Mouse (Mus musculus) CH12.LX (cell line): ENCODE data around the gene Mark4. TPM values are rescaled to one million over a fixed set of nuclear protein-coding genes. Genes with fewer than 3 reads are reported as not detected.

Experiments
- DNase-seq: peaks from one replicate; pipeline ENCODE4 v3.0.0-alpha.2; 2013; ENCODE audit errors: extremely low read depth
- H3K27ac ChIP-seq: 2 replicates; pipeline ENCODE4 v1.5.1; 2012; ENCODE audit warnings: low read depth, mild to moderate bottlenecking, control low read depth, moderate library complexity; ENCODE audit not compliant: insufficient read depth
- H3K27me3 ChIP-seq: replicated peaks from 2 replicates; pipeline ENCODE3; 2012; ENCODE audit warnings: inconsistent platforms
- H3K36me3 ChIP-seq, 2 experiments: replicated peaks in 1 of 2; 2 replicates each; pipeline versions ENCODE3 to v1.6.1; 2012; ENCODE audit warnings: inconsistent platforms in 1 of 2, low read length in 1 of 2, mild to moderate bottlenecking in 1 of 2, mixed read lengths in 1 of 2, moderate library complexity in 1 of 2; ENCODE audit not compliant: control insufficient read depth in 1 of 2, insufficient read depth in 1 of 2
- H3K4me1 ChIP-seq, 2 experiments: 2 replicates each; pipeline ENCODE4 v1.6.1; 2012; ENCODE audit warnings: inconsistent platforms in 1 of 2, moderate library complexity in 1 of 2; ENCODE audit not compliant: insufficient read depth in 2 of 2, control insufficient read depth in 1 of 2
- H3K4me2 ChIP-seq: 2 replicates; pipeline ENCODE4 v1.6.1; 2012; ENCODE audit warnings: low read depth, mild to moderate bottlenecking, control low read depth; ENCODE audit not compliant: poor library complexity, insufficient read depth, severe bottlenecking
- H3K4me3 ChIP-seq, 3 experiments: fragments of 150-350 bp in 1 of 3; sonication (generic) in 1 of 3; replicated peaks in 1 of 3; 2 replicates each; pipeline versions ENCODE3 to v1.5.1; 2011 to 2012; ENCODE audit warnings: low read depth in 2 of 3, low read length in 2 of 3, mild to moderate bottlenecking in 2 of 3, moderate library complexity in 2 of 3, control low read depth in 1 of 3, improper control_type of control experiment in 1 of 3, inconsistent platforms in 1 of 3, mixed read lengths in 1 of 3; ENCODE audit not compliant: poor library complexity in 1 of 3
- H3K79me2 ChIP-seq: replicated peaks from 2 replicates; pipeline ENCODE4 v1.6.1; 2012; ENCODE audit warnings: mild to moderate bottlenecking, moderate library complexity; ENCODE audit not compliant: control insufficient read depth, poor library complexity, insufficient read depth, severe bottlenecking; ENCODE audit errors: extremely low read depth
- H3K9ac ChIP-seq: 2 replicates; pipeline ENCODE4 v1.6.1; 2012; ENCODE audit warnings: low read depth, mild to moderate bottlenecking, control low read depth, moderate library complexity; ENCODE audit not compliant: insufficient read depth
- H3K9me3 ChIP-seq: replicated peaks from 2 replicates; pipeline ENCODE3; 2012; ENCODE audit warnings: low read length, inconsistent platforms, mixed read lengths
- BHLHE40 ChIP-seq: IDR thresholded peaks from 2 replicates; pipeline ENCODE4 v1.6.1; 2011; ENCODE audit warnings: mild to moderate bottlenecking, low read depth, low read length, improper control_type of control experiment
- CHD1 ChIP-seq: IDR thresholded peaks from 2 replicates; pipeline ENCODE4 v1.6.1; 2012; ENCODE audit warnings: low read depth, low read length, improper control_type of control experiment, inconsistent platforms
- CHD2 ChIP-seq: IDR thresholded peaks from 2 replicates; pipeline ENCODE4 v1.6.1; 2011; ENCODE audit warnings: low read length, improper control_type of control experiment
- ELF1 ChIP-seq: IDR thresholded peaks from 2 replicates; pipeline ENCODE4 v1.6.1; 2014; ENCODE audit warnings: low read depth, mild to moderate bottlenecking, inconsistent platforms, low read length, improper control_type of control experiment
- HCFC1 ChIP-seq: IDR thresholded peaks from 2 replicates; pipeline ENCODE4 v1.6.1; 2012; ENCODE audit warnings: low read depth, mild to moderate bottlenecking, inconsistent platforms, low read length, improper control_type of control experiment
- IRF4 ChIP-seq: IDR thresholded peaks from 2 replicates; pipeline ENCODE4 v1.6.1; 2014; ENCODE audit warnings: low read depth, mild to moderate bottlenecking, inconsistent platforms, low read length, improper control_type of control experiment
- JUN ChIP-seq: IDR thresholded peaks from 2 replicates; pipeline ENCODE4 v1.6.1; 2011; ENCODE audit warnings: low read depth, mild to moderate bottlenecking, low read length, improper control_type of control experiment, moderate library complexity; ENCODE audit not compliant: insufficient read depth
- JUND ChIP-seq: conservative IDR thresholded peaks from 2 replicates; pipeline ENCODE4 v1.6.1; 2011; ENCODE audit warnings: low read depth, low read length, improper control_type of control experiment
- MAZ ChIP-seq: IDR thresholded peaks from 2 replicates; pipeline ENCODE4 v1.6.1; 2012; ENCODE audit warnings: low read depth, mild to moderate bottlenecking, inconsistent platforms, low read length, improper control_type of control experiment, moderate library complexity
- MYC ChIP-seq: IDR thresholded peaks from 2 replicates; pipeline ENCODE4 v1.6.1; 2011; ENCODE audit warnings: low read depth, mild to moderate bottlenecking, improper control_type of control experiment, low read length
- NRF1 ChIP-seq: IDR thresholded peaks from 2 replicates; pipeline ENCODE4 v1.6.1; 2014; ENCODE audit warnings: low read depth, mild to moderate bottlenecking, inconsistent platforms, low read length, improper control_type of control experiment, moderate library complexity
- PAX5 ChIP-seq: IDR thresholded peaks from 2 replicates; pipeline ENCODE4 v1.6.1; 2012; ENCODE audit warnings: low read length, inconsistent platforms, mixed read lengths
- POLR2A ChIP-seq: IDR thresholded peaks from 2 replicates; pipeline ENCODE4 v1.6.1; 2011; ENCODE audit warnings: low read depth, mild to moderate bottlenecking, improper control_type of control experiment, low read length
- POLR2AphosphoS2 ChIP-seq: IDR thresholded peaks from 2 replicates; pipeline ENCODE4 v1.6.1; 2011; ENCODE audit warnings: low read depth, low read length, improper control_type of control experiment
- RAD21 ChIP-seq: IDR thresholded peaks from 2 replicates; pipeline ENCODE4 v1.6.1; 2011; ENCODE audit warnings: low read depth, mild to moderate bottlenecking, low read length, improper control_type of control experiment, moderate library complexity
- RCOR1 ChIP-seq: conservative IDR thresholded peaks from 2 replicates; pipeline ENCODE4 v1.6.1; 2012; ENCODE audit warnings: low read depth, mild to moderate bottlenecking, inconsistent platforms, low read length, improper control_type of control experiment
- SMC3 ChIP-seq: IDR thresholded peaks from 2 replicates; pipeline ENCODE4 v1.6.1; 2011; ENCODE audit warnings: low read depth, low read length, improper control_type of control experiment
- TCF12 ChIP-seq: IDR thresholded peaks from 2 replicates; pipeline ENCODE4 v1.6.1; 2014; ENCODE audit warnings: low read depth, mild to moderate bottlenecking, inconsistent platforms, low read length, improper control_type of control experiment
- USF1 ChIP-seq: IDR thresholded peaks from 2 replicates; pipeline ENCODE4 v1.6.1; 2014; ENCODE audit warnings: low read depth, mild to moderate bottlenecking, inconsistent platforms, low read length, improper control_type of control experiment
- ZC3H11A ChIP-seq: IDR thresholded peaks from 2 replicates; pipeline ENCODE4 v1.6.1; 2012; ENCODE audit warnings: low read depth, mild to moderate bottlenecking, inconsistent platforms, low read length, improper control_type of control experiment
- ZKSCAN1 ChIP-seq: IDR thresholded peaks from 2 replicates; pipeline ENCODE4 v1.6.1; 2012; ENCODE audit warnings: low read depth, inconsistent platforms, low read length, improper control_type of control experiment, borderline replicate concordance
- ZNF384 ChIP-seq: IDR thresholded peaks from 2 replicates; pipeline ENCODE4 v1.6.1; 2012; ENCODE audit warnings: low read depth, low read length, improper control_type of control experiment, inconsistent platforms
- dilution Hi-C: fragments of 300-500 bp; cut with MboI; formaldehyde crosslinking; loops from 2 replicates; pipeline ENCODE4 v1.14.3; 2020; ENCODE audit warnings: low sequenced_read_pairs; ENCODE audit not compliant: extremely low pct_unique_long_range_greater_than_20kb, extremely low pct_ligation_motif_present
- in situ Hi-C: fragments of 300-500 bp; cut with MboI; formaldehyde crosslinking; loops from 3 replicates; pipeline ENCODE4 v1.14.3; 2019; ENCODE audit warnings: low sequenced_read_pairs, low pct_ligation_motif_present, low pct_unique_long_range_greater_than_20kb, mixed read lengths
- polyA plus RNA-seq: library from polyadenylated mRNA; unstranded; fragments of >175 nt; gene quantifications from 2 replicates; pipeline ENCODE4 v1.2.1, GENCODE M21; 2012; ENCODE audit warnings: low read depth; ENCODE audit not compliant: insufficient read length
- total RNA-seq, 2 experiments: library from RNA; depleted of rRNA; stranded (reverse); fragments of 300-350 nt in 1 of 2; fragments of >200 nt in 1 of 2; gene quantifications; 2 replicates each; pipeline ENCODE4 v1.2.3; 2012 to 2014

The Mark4 gene
- total and polyA plus RNA-seq, 3 experiments: 1.7 to 11.9 (median 7.3) TPM

GRCm38 (mm10) chr7:19405417-19405816 is 53.2 kb downstream of the Mark4 start (continued):
- TF ChIP-seq MAZ (0 out of 2 replicates have a peak, but pooled peaks have one; percentile 39), PAX5 (no peak), JUND (0 out of 2 replicates have a peak, but pooled peaks have one; percentile 20), ZNF384 (0 out of 2 replicates have a peak, but pooled peaks have one; percentile 24), ZKSCAN1 (no peak), NRF1 (peak; percentile 41), ZC3H11A (peak; percentile 55)

GRCm38 (mm10) chr7:19404476-19404875 is 54.1 kb downstream of the Mark4 start, which contains the start of gene Ckm:
TSS of gene Ckm (plus strand) at chr7:19404776.
- no peak for DNase-seq
- no peak within 1 kb of the TSS for H3K27ac ChIP-seq
- no peak within 1 kb of the TSS for H3K9ac ChIP-seq
- H3K4me3 ChIP-seq: peak within 1 kb of the TSS in 2 of 3 experiments; percentile 39 to 57
- TF ChIP-seq JUND (no peak), MYC (no peak), RCOR1 (no peak), NRF1 (no peak), JUN (no peak), POLR2AphosphoS2 (no peak), RAD21 (no peak), CHD2 (no peak), IRF4 (no peak), BHLHE40 (no peak), HCFC1 (no peak), TCF12 (no peak), USF1 (no peak), ELF1 (no peak), POLR2A (no peak), CHD1 (no peak), SMC3 (no peak)
- peak within 1 kb of the TSS; percentile 80 for H3K4me2 ChIP-seq
- H3K79me2 ChIP-seq: no peaks in the 10 kb centered on the region
- H3K36me3 ChIP-seq: no peaks in the 10 kb centered on the region
- H3K9me3 ChIP-seq: peaks cover 16% of the 10 kb centered on the region
- in situ Hi-C loops (loop anchor here (25.0 kb wide), 2 partner anchors 158 to 458 kb away; partner anchors contain the start of genes Ceacam16, Gm19345 and Ppp1r37), dilution Hi-C loops (no loop called here)
- H3K4me1 ChIP-seq: peaks cover 2 to 20% of the 10 kb centered on the region in 2 experiments; a peak in 3 of 4 replicates
- peaks cover 69% of the 10 kb centered on the region for H3K27me3 ChIP-seq
